Mouse (Mus musculus): Measurements from ENCODE around the gene Rin3. TPM values are rescaled to one million over a fixed set of nuclear protein-coding genes. Genes with fewer than 3 reads are reported as not detected.

The Rin3 gene
- total RNA-seq, 1 experiment from 2014 or later = 19.3 TPM

DNA sequence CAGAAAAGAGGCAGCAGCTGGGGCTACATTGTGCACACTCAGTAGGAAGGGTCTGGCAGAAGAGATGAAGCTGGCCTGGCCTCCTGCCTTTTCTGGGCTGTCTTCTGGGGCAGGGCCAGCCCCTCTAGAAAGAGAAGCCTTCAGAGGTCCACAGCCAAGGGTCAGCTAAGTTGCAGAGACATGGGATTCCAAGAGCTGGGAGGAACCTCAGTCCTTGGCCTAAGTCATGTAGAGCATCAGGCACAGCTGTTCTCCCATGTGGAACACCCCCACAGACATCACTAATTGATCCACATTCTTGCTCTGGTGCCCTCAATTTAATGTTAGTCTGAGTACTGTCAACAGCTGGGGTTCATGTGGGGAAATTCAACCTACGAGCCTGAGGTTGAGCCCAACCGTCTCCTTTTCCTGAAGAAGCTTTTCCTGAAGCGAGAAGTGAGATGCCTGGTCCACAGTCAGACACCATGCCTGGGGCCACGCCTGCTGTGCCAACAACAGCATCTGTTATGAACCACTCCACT lies 20.0 kb downstream of the Rin3 start:
- peak; percentile 30 for DNase-seq

DNA sequence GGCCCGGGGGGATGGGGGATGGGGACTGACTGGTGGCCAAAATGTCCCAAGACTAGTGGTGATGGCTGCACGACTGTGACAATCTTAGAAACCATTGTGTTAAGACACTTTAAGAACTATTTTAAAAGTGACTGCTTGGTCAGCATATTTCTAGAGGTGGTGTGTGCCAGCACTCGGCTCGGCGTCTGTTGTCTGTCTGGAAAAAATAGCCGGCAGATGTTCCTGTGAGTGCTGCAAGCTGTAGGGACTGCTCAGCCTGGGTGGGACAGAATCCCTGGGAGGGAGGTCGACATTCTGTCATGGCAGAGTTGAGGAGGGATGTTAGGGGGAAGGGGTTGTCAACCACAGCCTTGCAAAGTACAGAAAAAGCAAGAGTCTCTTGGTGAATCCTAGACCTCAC lies 21.0 kb downstream of the Rin3 start:
- no peak for DNase-seq

DNA sequence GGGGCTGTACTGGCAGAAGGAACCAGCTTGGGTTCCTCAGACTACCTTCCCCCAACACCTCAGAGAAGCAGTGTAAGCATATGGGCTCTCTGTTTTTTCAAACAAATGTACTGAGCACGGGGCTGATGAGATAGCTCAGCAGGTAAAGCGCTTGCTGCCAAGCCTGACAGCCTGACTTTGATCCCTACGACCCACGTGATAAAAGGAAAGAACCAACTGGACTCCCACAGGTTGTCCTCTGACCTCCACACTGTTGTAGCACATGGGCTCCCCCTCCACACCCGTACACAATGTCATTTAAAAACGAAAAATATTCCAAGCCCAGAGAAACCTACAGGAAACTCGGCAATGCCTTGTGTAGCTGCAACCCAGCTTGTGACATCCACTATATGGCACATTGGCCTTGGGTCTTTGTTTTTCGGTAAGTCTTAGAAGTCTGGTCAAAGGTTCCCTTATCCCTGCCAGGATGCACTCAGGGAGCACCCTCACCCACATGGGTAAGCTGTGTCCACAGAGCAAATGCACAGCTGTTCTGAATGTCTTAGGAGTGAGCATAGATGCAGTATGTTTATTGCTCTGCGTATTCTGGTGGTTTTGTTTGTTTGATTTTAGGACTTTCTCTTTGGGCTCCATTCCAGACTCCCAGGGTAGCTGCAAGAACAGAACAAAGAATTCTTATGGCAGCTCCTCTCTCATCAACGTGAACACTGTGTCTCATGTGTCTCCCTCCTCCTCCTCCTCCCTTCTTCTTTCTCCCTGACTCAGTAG lies 22.4 kb downstream of the Rin3 start:
- DNase-seq = no peak

DNA sequence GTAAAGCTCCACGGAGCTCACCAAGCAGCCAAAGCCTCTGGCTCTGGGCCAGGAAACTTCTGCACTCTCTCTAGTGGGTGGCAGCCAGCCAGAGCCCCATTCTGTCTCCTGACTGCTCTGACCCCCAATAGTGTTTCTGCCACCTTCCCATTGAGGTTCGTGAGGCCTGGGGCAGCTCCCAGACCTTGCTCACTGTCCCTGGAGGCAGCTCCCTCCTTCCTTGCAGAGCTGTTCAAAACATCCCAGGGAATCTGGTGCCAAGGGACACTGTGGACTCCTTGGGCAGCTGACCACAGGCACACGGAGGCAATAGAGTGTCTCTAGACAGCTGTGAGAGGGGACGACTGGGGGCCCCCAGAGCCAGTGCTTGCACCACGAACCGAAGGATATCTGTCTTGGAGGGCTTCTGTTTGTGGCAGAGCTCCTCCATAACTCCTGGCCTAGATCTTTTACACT lies 25.2 kb downstream of the Rin3 start:
- DNase-seq = peak; percentile 68

DNA sequence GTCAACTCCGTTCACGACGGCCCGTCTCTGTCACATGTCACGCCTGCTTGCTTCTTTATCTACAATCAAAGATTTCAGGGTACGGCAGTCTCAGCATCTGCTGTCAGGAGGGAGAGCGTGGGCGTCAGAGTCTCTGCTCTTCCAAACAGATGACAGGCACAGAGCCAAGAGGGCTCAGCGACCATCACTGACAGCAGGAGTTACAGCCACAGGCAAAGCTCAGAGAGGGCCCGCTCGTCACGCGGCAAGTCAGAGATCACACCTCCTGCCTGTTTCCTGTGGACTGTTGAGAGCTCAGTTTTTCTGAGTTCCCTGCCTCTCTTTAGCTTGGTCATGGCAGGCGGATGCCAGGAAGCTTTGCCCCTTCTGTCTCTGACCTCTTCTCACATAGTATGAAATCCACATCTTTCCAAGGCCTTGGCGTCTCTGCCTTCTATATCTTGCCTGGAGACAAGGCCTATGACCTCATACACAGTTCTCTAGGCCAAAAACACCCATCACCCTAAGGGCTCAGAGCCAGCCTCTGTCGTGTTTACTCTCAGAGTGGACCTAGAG lies 25.7 kb downstream of the Rin3 start:
- peak; percentile 72 for DNase-seq

DNA sequence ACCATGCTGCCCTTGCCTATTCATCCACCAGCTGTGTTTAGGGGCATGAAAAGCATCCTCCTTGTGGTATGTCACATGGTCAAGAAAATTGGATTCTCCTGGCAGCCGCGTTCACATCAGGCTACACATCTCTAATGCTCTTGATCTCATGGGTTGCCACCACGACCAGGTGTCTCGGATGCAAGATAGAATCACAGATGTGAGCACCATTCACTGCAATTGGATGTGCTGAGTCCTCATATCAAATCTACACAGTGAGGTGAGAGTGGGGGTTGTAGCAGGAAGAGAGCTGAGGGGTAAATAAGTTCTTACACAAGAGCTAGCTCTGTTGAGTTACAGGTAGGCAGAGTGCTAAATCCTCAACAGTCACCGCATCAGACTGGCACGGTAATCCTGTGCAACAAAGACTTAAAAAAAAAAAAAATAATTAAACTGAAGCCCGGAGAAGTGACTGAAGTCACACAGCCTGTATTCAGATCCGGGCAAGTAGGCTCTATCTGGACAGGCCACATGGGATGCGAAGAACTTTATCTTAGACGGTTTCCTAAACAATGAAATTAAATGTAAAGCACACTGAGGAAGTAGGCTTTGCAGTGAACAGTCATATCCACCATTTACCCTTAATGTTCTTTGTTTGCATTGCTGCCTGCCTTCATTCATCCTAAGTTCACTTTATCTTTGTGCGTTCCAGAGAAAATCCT lies 26.4 kb downstream of the Rin3 start:
- DNase-seq = no peak

DNA sequence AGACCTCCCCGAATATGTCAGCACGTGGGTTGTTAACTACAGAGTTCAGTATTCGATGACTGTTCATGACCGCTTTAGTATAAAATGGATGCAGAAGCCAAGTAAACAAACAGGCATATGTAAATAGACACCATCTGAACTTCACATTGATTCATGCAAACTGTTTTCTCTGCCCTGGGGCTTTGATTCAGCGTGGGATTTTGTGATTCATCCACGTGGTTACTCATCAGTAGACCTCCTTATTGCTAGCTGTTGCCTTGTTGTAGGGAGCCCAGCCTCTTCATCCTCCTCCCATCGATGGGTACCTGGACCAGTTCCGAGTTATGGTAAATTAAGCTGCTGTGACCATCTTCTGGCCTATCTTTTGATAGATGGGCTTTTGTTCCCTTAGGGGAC lies 26.9 kb downstream of the Rin3 start:
- no peak for DNase-seq

DNA sequence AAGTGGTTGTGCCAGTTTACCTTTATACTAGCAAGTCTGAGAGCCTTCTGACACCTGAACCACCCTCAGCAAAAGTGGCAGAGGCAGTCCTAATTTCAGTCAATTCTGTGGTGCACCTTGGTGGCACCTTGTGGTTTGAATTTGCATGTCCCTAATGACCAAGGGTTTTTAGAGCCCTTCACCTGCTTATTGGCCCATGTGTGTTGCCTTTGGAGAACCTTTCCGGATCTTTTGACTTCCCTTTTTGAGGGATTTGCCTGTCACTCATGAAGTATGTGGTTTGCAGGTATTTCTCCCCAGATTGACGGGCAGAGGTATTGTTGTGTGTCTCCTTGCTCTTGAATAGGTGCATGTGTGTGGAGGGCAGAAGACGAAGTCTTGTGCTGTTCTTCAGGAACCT lies 27.4 kb downstream of the Rin3 start:
- no peak for DNase-seq

DNA sequence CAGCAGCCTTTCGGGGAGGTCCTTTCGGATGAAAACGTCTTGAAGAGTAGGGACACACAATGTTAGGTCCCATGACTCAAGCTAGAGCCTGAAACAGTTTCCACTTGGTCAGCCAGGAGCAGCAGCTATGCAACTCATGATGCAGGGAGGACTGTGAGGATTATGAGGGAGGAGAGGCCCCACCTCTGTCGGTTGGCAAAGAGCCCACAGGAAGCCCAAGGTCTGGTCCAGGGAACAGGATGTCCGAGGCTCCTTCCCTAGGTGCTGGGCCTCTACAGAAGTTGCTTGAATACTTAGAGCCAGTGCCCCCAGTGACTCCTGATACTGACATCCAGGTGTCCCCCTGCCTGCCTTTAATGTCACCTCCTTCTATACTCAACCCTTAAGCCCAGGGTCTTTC lies 28.6 kb downstream of the Rin3 start:
- no peak for DNase-seq

DNA sequence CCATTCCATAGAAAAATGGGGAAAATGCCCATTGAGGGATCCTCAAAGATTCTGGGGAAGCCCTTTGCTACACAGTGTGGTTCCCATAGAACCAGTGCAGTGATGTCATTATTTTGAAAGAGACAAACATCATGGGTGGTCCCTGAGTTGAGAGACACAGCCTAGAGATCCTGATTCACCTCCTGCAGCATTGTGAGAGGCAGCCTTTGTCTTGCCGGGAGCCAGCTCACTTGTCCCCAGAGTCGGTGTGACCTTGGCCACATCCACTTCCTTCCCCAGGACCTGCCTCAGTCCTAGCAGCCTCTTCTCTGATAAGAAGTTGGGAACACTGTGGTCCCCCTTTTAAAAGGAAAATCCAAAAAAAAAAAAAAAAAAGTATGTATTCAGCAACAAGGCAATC lies 36.3 kb downstream of the Rin3 start:
- peak; percentile 36 for DNase-seq

DNA sequence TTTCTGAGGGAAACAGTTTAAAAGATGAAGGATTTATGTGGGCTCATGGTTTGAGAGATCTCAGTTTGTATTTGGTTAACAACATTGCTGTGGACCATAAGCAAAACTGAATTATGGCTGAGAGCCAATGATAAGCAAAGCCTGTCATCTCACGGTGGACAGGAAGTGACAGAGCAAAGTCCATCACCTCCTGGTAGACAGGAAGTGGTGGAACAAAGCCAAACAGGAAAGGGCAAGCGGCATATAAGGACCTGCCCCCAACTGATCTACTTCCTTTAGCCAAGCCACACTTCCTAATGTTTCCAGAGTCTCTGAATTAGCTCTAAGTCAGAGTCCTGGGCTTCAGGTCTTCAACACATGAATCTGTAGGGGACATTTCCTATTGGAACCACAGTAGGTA lies 37.1 kb downstream of the Rin3 start:
- no peak for DNase-seq

DNA sequence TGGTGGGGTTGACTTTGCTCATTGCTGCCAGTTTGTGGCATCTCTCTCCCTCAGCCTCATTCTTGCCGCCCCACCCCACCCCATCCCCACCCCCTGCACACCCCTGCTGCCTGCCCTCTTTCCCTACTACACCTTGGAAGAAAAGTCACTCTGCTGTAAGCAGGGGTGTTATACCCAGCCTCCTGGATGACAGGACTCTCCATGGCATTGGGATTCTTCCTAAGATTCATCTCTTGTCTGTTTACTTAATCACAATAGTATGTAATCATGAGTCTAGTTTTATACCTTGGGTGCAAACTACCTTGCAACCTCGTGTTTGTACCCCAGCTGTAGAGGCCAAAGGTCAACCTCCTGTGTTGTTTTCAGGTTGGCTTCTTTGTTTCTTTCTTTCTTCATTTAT lies 37.5 kb downstream of the Rin3 start:
- DNase-seq = no peak

DNA sequence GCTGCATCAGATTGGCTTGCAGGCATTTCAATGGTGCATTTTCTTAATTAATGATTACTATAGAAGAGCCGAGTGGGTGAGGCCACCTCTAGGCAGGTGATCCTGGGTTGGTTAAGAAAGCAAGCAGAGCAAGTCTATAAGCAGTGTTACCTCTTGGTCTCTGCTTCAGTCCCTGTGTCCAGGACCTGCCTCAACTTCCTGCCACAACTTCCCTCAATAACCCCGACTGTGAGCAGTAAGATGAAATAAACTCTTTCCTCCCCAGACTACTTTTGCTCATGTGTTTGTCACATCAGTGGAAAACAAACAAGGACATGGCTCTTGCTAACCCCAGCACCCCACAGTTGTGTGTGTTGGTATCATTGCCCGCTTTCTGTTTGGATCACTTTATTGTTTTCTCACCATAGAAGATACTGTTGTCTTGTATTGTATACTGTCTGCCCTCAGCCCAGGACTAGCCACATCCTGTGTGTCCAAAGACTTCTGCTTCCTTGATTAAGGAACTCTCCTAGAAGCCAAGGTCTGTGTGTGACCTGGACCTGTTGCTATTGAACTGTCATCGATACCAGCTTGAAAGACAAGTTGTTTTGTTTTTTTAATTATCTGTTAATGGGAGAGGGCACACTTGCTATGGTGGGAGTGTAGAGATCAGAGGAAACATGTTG lies 38.3 kb downstream of the Rin3 start:
- no peak for DNase-seq

DNA sequence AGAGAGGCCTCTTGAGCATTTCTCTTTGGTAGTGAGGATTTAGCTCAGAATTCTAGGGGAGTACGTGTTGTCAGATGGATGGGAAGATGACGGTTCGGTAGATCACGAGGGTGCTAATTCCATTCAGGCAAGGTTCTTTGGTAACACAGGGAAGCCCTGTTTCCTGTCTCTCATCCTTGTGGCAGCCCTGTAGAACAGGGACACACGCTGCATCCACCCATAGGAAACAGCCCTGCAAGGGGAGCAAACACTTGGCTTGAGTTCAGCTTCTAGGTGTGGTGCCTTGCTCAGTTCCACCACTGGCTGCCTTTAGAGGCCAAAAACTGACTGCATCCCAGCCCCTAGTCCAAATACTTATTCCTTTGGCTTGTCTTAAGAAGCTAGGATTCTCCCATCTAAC lies 39.0 kb downstream of the Rin3 start:
- DNase-seq = peak; percentile 21

DNA sequence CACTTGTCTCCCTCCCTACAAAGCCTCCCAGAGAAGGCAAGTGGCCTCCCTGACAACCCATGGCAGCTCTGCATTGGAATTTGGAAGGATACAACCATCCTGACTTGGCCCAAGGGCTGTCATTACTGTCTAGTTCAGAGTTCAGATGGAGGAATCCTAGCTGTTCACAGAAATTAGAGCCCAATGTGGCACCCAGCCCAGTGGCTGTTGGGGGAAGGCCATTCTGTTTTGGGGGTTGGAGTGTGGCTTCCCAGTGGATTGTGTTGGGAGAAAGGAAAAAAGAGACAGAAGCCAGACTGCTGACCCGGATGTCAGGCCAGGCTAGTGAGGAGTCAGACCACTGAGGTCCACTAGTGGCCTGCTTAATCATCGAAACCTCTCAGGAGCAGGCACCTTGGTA lies 40.5 kb downstream of the Rin3 start:
- peak; percentile 27 for DNase-seq

DNA sequence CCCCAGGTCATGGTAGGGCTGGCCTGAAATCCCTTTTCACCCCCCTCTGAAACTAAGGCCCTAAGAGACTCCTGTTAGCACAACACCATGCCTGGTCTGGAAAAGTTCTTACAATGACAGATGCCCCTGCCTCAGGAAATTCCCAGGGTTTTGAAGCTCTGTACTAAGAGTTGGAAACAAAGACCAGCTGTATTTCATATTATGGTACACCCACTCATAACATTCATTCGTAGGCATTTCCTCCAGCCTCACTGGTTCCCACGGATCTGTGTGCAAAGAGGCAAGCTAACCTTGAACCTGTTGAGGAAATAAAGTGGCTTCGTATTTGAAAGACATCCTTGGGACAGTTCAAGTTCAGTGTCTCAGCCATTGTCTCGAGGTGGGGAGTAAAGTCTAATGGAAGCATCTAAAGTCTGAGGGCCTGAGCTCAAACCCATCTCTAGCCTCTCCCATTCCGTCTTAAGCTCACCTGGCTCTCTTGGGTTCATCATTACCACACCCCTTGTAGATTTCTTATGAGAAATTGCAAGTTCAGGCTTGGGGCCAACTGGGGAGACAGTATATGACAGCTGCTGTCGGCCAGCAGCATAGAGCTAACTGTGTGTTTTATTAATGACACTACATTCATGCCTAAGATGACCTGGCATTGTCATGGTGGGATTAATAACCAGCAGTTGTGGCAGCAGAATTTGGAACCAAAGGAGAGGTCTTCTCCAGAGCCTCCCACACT lies 41.5 kb downstream of the Rin3 start:
- no peak for DNase-seq

DNA sequence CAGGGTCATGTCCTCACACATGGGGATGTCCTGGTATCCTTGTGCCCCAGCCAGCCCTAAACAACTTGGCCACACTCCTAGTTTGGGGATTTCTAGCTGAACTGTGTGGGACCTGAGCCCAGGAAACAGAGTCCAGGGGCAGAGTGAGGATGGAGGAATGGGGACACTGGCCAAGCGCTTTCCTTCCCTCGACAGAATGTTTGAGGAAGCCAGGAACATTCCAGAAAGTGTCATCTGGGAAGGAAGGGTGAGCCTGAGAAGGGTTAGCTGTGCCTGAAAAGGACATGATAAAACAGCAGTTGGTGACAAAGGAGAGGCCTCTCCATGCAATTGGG lies 42.0 kb downstream of the Rin3 start:
- no peak for DNase-seq

DNA sequence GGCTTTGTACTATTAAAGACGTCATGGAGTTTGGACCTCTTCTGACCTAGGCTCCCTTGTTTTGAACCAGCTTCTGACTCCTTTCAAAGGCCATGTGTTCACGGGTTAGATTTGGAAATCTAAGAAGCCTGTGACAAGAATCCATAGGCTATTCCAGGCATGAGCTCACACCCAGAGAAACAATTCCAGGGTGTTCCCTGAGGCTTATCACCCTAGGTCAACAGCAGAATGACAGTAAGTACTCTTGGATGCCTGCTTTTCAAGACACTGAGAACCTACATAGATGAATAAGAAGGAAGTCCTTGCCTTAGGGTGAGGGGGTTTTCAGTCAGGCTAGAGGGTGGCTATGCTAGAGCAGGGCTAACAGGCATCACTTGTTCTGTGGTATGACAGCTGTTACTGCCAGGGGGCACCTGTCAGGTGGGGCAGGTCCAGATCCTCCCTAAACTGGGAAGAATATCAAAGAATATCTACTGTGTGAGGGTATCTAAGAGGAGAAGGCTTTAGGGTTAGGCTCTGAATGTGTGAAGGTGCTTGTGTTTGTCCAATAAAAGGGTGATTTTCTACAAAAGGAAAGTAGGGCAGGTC lies 44.0 kb downstream of the Rin3 start:
- no peak for DNase-seq

DNA sequence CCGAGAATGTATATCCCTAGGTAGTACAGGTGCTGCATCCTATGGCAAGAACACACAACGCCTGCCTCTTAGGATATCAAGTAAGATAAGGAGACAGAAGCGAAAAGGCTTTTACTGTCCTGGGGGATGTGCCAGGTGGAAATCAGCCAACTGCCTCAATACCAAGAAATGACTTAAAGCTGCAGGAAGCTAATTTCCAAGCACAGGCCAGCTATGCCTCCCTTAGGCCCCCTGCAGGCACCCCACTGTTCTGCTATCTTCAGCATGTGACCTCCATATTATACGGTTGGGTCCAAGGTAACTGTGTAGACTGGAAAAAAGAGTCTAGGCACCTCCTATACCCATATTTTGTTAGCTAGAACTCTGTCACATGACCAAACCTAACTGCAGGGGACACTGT lies 44.7 kb downstream of the Rin3 start:
- peak; percentile 43 for DNase-seq

DNA sequence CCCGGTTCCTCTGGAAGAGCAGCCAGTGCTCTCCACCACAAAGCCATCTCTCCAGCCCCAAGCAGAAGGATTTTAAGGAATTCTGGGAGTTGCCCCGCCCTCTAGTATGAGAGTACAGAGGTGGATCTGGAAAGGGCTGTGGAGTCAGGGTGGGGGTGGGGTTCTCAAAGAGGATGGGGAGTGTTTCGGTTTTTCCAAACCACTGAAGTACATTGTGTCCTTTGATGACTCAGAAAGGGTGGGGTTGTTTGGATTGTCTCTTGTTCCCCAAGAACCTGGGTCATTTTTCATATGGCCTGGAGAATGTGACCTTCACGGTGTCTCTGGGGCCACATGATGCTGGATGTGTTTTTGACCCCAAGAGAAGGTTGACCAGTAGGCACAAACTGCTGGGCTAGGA lies 45.2 kb downstream of the Rin3 start:
- no peak for DNase-seq

DNA sequence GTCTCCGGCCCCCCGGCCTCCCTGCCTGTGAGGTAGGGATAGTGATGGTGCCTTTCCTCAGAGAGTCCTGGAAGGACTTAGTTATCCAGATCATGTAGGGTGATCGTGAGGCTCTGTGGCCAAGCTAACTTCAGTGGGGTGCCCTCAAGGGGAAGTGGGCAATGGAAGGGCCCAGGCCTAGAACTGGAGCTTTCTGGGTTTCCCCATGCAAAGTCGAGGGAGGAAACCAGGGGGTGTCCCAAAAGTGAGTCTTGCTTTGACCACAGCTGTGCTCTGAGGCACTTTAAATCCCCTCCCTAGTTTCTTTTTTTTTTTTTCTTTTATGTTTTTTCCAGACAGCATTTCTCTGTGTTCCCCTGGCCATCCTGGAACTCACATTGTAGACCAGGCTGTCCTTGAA lies 47.3 kb downstream of the Rin3 start:
- no peak for DNase-seq

DNA sequence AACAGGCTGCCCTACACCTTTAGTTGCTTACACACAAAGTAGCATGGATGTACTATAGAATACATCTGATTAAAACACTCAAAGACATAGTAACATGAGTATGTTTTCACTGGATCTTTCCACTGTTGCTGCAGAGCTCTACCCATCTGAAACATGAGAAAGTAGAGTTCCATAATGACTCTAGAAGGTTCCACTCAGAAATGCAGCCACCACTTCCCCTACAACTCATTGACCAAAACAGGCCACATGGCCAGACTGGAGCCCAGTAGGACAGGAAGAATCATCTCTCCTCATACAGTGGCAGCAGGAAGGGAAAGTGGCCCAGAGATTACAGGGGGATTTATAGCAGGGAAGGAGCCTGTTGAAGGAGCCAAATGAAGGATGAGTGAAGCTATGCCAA lies 47.9 kb downstream of the Rin3 start:
- no peak for DNase-seq
